Mouse (Mus musculus) midbrain, postnatal 0 days (tissue): ENCODE data around the gene Mgea5. TPM values are rescaled to one million over a fixed set of nuclear protein-coding genes. Genes with fewer than 3 reads are reported as not detected.

Experiments used
- ATAC-seq: fragments of 200-750 bp; cut with Nextera tagmentation; 2 replicates; pipeline ENCODE4 v1.8.0; 2017; ENCODE audit warnings: moderate number of reproducible peaks, mild to moderate bottlenecking, moderate TSS enrichment, moderate library complexity; ENCODE audit not compliant: low FRiP score
- DNase-seq: peaks from one replicate; pipeline ENCODE4 v3.0.0-alpha.2; 2015; ENCODE audit warnings: low spot score
- H3K27ac ChIP-seq: fragments of 300-500 bp; sonication (generic); 2 replicates; pipeline ENCODE4 v1.5.1; 2014; ENCODE audit warnings: low read depth, mild to moderate bottlenecking, low read length, mixed read lengths
- H3K27me3 ChIP-seq: fragments of 300-500 bp; sonication (generic); 2 replicates; pipeline ENCODE4 v1.6.1; 2014; ENCODE audit warnings: low read length, control low read depth, mixed read lengths; ENCODE audit not compliant: insufficient read depth
- H3K36me3 ChIP-seq: fragments of 300-500 bp; sonication (generic); 2 replicates; pipeline ENCODE4 v1.6.1; 2014; ENCODE audit warnings: low read length, control low read depth, mixed read lengths; ENCODE audit not compliant: insufficient read depth
- H3K4me1 ChIP-seq: fragments of 300-500 bp; sonication (generic); 2 replicates; pipeline ENCODE4 v1.6.1; 2014; ENCODE audit warnings: mild to moderate bottlenecking, control low read depth, antibody characterized with exemption, low read length, mixed read lengths; ENCODE audit not compliant: insufficient read depth
- H3K4me2 ChIP-seq: fragments of 300-500 bp; sonication (generic); 2 replicates; pipeline ENCODE4 v1.6.1; 2014; ENCODE audit warnings: low read depth, mild to moderate bottlenecking, low read length, mixed read lengths; ENCODE audit not compliant: poor library complexity, severe bottlenecking
- H3K4me3 ChIP-seq: fragments of 300-500 bp; sonication (generic); 2 replicates; pipeline ENCODE4 v1.5.1; 2014; ENCODE audit warnings: low read depth, mild to moderate bottlenecking, low read length, moderate library complexity
- H3K9ac ChIP-seq: fragments of 300-500 bp; sonication (generic); replicated peaks from 2 replicates; pipeline ENCODE4 v1.6.1; 2014; ENCODE audit warnings: mild to moderate bottlenecking, low read length, moderate library complexity, mixed read lengths; ENCODE audit not compliant: poor library complexity, severe bottlenecking
- H3K9me3 ChIP-seq: fragments of 300-500 bp; sonication (generic); 2 replicates; pipeline ENCODE4 v1.6.1; 2016; ENCODE audit warnings: low read length, control low read depth
- CTCF ChIP-seq: IDR thresholded peaks from 2 replicates; pipeline ENCODE4 v1.5.1; 2016; ENCODE audit warnings: antibody characterized with exemption, mild to moderate bottlenecking
- WGBS: fragments of 180-500 bp; shearing (Covaris S2); extraction: QIAGEN DNeasy Blood & Tissue Kit; methylation state at CpG from one replicate; pipeline ENCODE4 v1.1.7; 2014; 5-methylcytosine and 5-hydroxymethylcytosine counted together
- polyA plus RNA-seq: library from polyadenylated mRNA; unstranded; fragments of >200 nt; fragmentation: Nextera tagmentation; extraction: Ambion mirVana; gene quantifications from 2 replicates; pipeline ENCODE4 v1.2.1, GENCODE M21; 2015
- total RNA-seq: library from RNA; depleted of rRNA; stranded (reverse); fragments of >200 nt; gene quantifications from 2 replicates; pipeline ENCODE4 v1.2.3, GENCODE M21; 2014

Gene Mgea5
- total and polyA plus RNA-seq, 2 experiments from 2014 or later: 78.2 to 145 TPM

DNA sequence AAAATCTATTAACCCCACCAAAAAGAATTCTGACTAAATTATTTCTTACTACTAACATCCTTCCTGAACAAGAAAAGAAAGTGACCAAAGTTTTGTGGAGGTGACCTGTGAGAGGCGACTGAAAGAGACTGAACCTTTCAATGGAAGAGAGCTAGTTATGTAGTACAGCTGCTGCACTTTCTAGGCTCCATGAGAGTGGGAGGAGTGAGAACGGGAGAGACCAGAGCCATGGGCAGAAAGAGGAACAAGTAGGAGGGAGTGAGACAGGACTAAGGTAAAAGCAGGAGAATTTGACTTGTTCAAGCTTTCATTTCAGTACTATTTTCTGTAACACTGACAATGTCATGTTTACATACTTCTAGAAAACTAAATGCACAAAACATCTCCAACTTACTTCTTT is 8.2 kb downstream of the Mgea5 start:
- no peak overlapping the region for H3K4me2 ChIP-seq
- TF ChIP-seq CTCF: no peak
- no peaks in the 10 kb centered on the region for H3K27me3 ChIP-seq
- WGBS: 89% methylated on average over 2 of the region's 2 CpGs
- H3K9ac ChIP-seq: no peak overlapping the region
- peaks cover 5% of the 10 kb centered on the region; the same call in 1 of the 2 replicates for H3K4me1 ChIP-seq
- no peak overlapping the region for H3K4me3 ChIP-seq
- ATAC-seq (no peak), DNase-seq (no peak)
- no peaks in the 10 kb centered on the region for H3K9me3 ChIP-seq
- no peak overlapping the region for H3K27ac ChIP-seq
- H3K36me3 ChIP-seq: peaks cover 48% of the 10 kb centered on the region

DNA sequence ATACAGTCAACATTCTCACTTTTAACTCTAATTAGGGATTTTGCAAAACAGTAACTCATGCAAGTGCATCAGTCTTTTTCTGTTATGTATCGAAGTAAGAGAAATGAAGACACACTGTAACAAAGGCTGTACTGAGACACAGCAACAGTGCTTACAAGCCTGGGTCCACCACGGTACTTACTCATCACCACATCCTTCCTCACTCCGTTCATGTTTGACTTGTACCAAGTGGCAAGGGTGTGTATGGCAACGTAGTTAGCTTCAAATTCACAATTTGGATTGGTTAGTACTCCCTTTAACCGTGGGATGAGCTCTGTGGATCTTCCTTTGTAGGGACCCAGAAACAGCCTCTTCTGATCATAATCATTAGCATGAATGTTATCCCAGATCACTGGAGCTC is 12.1 kb downstream of the Mgea5 start:
- Histone ChIP-seq H3K4me3 (no peak overlapping the region), H3K4me2 (no peak overlapping the region), H3K9me3 (no peaks in the 10 kb centered on the region), H3K27ac (no peak overlapping the region), H3K4me1 (no peaks in the 10 kb centered on the region), H3K27me3 (no peaks in the 10 kb centered on the region), H3K36me3 (peaks cover 63% of the 10 kb centered on the region), H3K9ac (no peak overlapping the region)
- ATAC-seq (no peak), DNase-seq (no peak)
- TF ChIP-seq CTCF: no peak
- 91% methylated on average over 5 of the region's 5 CpGs for WGBS

DNA sequence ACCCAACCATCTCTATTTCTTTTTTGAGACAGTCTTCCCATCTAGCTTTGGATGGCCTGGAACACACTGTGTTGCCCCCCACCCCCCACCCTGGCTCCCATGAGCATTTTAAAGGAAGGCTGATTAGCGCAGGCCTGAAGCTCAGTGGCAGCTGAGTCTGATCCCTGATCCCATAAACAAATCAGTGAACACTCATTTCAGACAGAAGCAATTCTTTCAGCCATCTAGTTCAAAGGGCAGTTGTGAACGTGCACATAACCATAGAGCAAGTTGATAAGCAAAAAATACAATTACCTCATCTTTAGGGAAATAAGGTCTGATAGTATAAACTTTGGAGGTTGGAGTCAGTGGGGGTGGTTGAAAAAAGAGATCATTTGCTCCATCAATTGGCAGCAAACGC is 22.8 kb downstream of the Mgea5 start:
- H3K4me2 ChIP-seq: no peak overlapping the region
- TF ChIP-seq CTCF: no peak
- H3K4me3 ChIP-seq: no peak overlapping the region
- no peaks in the 10 kb centered on the region for H3K27me3 ChIP-seq
- H3K36me3 ChIP-seq: peaks cover 61% of the 10 kb centered on the region
- no peak for DNase-seq
- 90% methylated on average over 3 of the region's 3 CpGs for WGBS
- no peak for ATAC-seq
- H3K4me1 ChIP-seq: no peaks in the 10 kb centered on the region
- H3K9me3 ChIP-seq: no peaks in the 10 kb centered on the region
- H3K27ac ChIP-seq: no peak overlapping the region
- no peak overlapping the region for H3K9ac ChIP-seq

DNA sequence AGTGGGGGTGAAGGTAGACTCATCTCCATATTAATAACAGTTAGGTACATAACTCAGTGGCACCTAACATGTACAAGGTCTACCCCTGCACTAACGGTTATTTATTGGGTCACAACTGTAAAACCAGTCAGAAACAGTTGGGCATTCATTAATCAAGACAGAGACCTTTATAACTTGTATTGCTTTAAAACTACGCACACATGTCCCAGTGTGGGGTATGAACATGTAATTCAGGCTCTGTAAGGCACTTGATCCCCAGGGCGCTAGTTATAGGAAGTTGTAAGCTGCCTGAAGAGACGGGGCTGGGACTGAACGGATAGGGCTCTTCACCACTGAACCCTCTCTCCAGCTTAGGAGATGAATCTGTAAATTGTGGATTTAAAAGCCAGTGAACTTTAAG is 25.0 kb downstream of the Mgea5 start:
- no peak overlapping the region for H3K27ac ChIP-seq
- no peaks in the 10 kb centered on the region for H3K9me3 ChIP-seq
- H3K4me2 ChIP-seq: no peak overlapping the region
- no peaks in the 10 kb centered on the region for H3K4me1 ChIP-seq
- no peaks in the 10 kb centered on the region for H3K27me3 ChIP-seq
- peaks cover 65% of the 10 kb centered on the region for H3K36me3 ChIP-seq
- TF ChIP-seq CTCF: no peak
- ATAC-seq (no peak), DNase-seq (no peak)
- 91% methylated on average over 5 of the region's 5 CpGs for WGBS
- H3K4me3 ChIP-seq: no peak overlapping the region
- no peak overlapping the region for H3K9ac ChIP-seq

DNA sequence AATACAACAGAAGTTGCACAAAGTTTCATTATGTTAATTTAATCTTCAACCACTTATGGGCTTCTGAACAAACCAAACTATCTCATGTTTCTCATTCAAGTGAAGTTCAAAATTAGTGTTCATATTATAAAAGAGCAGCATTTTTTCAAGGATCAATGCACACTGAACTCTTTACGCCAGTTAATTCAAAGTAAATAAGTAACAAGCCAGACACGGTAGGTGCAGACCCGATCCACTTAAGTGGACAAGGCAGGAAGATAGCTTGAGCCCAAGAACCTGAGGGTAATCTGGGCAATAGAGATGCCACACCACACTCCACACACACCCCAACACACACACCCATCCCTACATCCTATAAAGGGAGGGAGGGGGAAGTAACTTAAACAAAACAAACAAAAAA is 30.1 kb downstream of the Mgea5 start:
- Histone ChIP-seq H3K27me3 (no peaks in the 10 kb centered on the region), H3K4me3 (no peak overlapping the region), H3K27ac (no peak overlapping the region), H3K4me2 (no peak overlapping the region), H3K9ac (no peak overlapping the region), H3K4me1 (0 out of 2 replicates have a peak, but pooled peaks cover 3% of the 10 kb centered on the region), H3K36me3 (peaks cover 50% of the 10 kb centered on the region), H3K9me3 (no peaks in the 10 kb centered on the region)
- WGBS: 90% methylated on average over 3 of the region's 3 CpGs
- no peak for TF ChIP-seq CTCF
- DNase-seq: no peak
- no peak for ATAC-seq

DNA sequence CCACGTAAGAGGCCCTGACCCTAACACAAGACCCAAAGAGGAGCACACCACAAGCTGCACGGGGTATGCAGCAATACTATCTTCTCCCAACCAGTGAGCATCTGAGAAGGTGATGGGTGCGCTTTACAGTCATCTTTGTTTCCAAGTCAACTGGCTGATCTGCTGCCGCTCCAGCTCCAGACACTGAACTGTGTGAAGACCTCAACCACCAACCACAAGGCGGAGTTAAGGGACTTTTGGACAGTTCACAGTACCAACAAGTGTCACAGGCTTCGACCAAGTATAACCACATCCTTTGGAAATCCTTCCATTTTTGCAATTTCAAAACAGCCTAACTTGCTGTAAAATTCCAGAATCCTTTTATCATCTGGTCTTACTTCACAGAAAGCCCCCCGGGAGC is 31.8 kb downstream of the Mgea5 start:
- no peaks in the 10 kb centered on the region for H3K27me3 ChIP-seq
- 95% methylated on average over 7 of the region's 7 CpGs for WGBS
- no peak overlapping the region for H3K27ac ChIP-seq
- peaks cover 34% of the 10 kb centered on the region for H3K36me3 ChIP-seq
- H3K4me3 ChIP-seq: no peak overlapping the region
- ATAC-seq: no peak
- no peaks in the 10 kb centered on the region for H3K9me3 ChIP-seq
- H3K4me2 ChIP-seq: no peak overlapping the region
- 0 out of 2 replicates have a peak, but pooled peaks cover 10% of the 10 kb centered on the region for H3K4me1 ChIP-seq
- H3K9ac ChIP-seq: no peak overlapping the region
- TF ChIP-seq CTCF: no peak
- DNase-seq: no peak
